Mouse (Mus musculus) T-helper 1 cell (primary cell): ENCODE measurements at regions not wholly inside any gene's neighbourhood (a gene's known extent, or its start where the extent isn't known, plus 50 kb on each side); places are given as distances from the start of the nearest gene placed in this dataset.

Source experiments
- in situ Hi-C: fragments of 300-600 bp; cut with MboI, MseI; formaldehyde crosslinking; loops from one replicate; pipeline ENCODE4 v1.15.1; 2025; ENCODE audit warnings: high pct_unique_total_duplicates

- in situ Hi-C loops = no loop called here
Observed at GRCm38 (mm10) chr6:49769904-49770720, 52.4 kb upstream of the Npy start.
